Mouse (Mus musculus) heart, postnatal 0 days (tissue): ENCODE results near the gene Frmpd1. TPM values are rescaled to one million over a fixed set of nuclear protein-coding genes. Genes with fewer than 3 reads are reported as not detected.

Experiments used
- ATAC-seq: fragments of 200-750 bp; cut with Nextera tagmentation; 2 replicates; pipeline ENCODE4 v1.8.0; 2017; ENCODE audit warnings: low read depth, moderate number of reproducible peaks, moderate library complexity; ENCODE audit not compliant: insufficient read depth
- DNase-seq: peaks from one replicate; pipeline ENCODE4 v3.0.0-alpha.2; 2016; ENCODE audit warnings: low spot score
- H3K27ac ChIP-seq: fragments of 300-500 bp; sonication (generic); 2 replicates; pipeline ENCODE4 v1.5.1; 2014; ENCODE audit warnings: low read depth, mild to moderate bottlenecking
- H3K27me3 ChIP-seq: fragments of 300-500 bp; sonication (generic); 2 replicates; pipeline ENCODE4 v1.6.1; 2014; ENCODE audit warnings: low read length, mixed read lengths; ENCODE audit not compliant: control insufficient read depth, insufficient read depth
- H3K36me3 ChIP-seq: fragments of 300-500 bp; sonication (generic); replicated peaks from 2 replicates; pipeline ENCODE4 v1.6.1; 2014; ENCODE audit warnings: low read length, mixed read lengths; ENCODE audit not compliant: control insufficient read depth, insufficient read depth
- H3K4me1 ChIP-seq: fragments of 300-500 bp; sonication (generic); 2 replicates; pipeline ENCODE4 v1.6.1; 2014; ENCODE audit warnings: antibody characterized with exemption; ENCODE audit not compliant: control insufficient read depth, insufficient read depth
- H3K4me2 ChIP-seq: fragments of 300-500 bp; sonication (generic); 2 replicates; pipeline ENCODE4 v1.6.1; 2014; ENCODE audit warnings: low read depth, mild to moderate bottlenecking, low read length, moderate library complexity
- H3K4me3 ChIP-seq: fragments of 300-500 bp; sonication (generic); 2 replicates; pipeline ENCODE4 v1.5.1; 2014; ENCODE audit warnings: low read depth, low read length
- H3K9ac ChIP-seq: fragments of 300-500 bp; sonication (generic); replicated peaks from 2 replicates; pipeline ENCODE4 v1.6.1; 2014; ENCODE audit warnings: low read depth, low read length, mixed read lengths
- H3K9me3 ChIP-seq: fragments of 300-500 bp; sonication (generic); replicated peaks from 2 replicates; pipeline ENCODE4 v1.6.1; 2016; ENCODE audit warnings: low read length; ENCODE audit not compliant: control insufficient read depth
- CTCF ChIP-seq: IDR thresholded peaks from 2 replicates; pipeline ENCODE4 v1.5.1; 2016; ENCODE audit warnings: antibody characterized with exemption, control low read depth, low read depth
- EP300 ChIP-seq: IDR thresholded peaks from 2 replicates; pipeline ENCODE4 v1.6.1; 2016; ENCODE audit warnings: antibody characterized with exemption, low read depth
- WGBS: fragments of 180-500 bp; shearing (Covaris S2); extraction: QIAGEN DNeasy Blood & Tissue Kit; methylation state at CpG from one replicate; pipeline ENCODE4 v1.1.7; 2014; 5-methylcytosine and 5-hydroxymethylcytosine counted together
- polyA plus RNA-seq: library from polyadenylated mRNA; unstranded; fragments of >200 nt; fragmentation: Nextera tagmentation; extraction: Ambion mirVana; gene quantifications from 2 replicates; pipeline ENCODE4 v1.2.1, GENCODE M21; 2015
- total RNA-seq: library from RNA; depleted of rRNA; stranded (reverse); fragments of >200 nt; gene quantifications from 2 replicates; pipeline ENCODE4 v1.2.3, GENCODE M21; 2014; ENCODE audit warnings: low replicate concordance

The Frmpd1 gene
- total and polyA plus RNA-seq, 2 experiments from 2014 or later = 0.90 to 4.4 TPM

- Histone ChIP-seq H3K9me3 (no peaks in the 10 kb centered on the region), H3K4me1 (no peaks in the 10 kb centered on the region), H3K36me3 (no peaks in the 10 kb centered on the region), H3K9ac (no peak overlapping the region), H3K4me2 (no peak overlapping the region), H3K27me3 (no peaks in the 10 kb centered on the region), H3K27ac (no peak overlapping the region), H3K4me3 (no peak overlapping the region)
- 87% methylated on average over 9 of the region's 9 CpGs for WGBS
- DNase-seq (no peak), ATAC-seq (no peak)
- no peak for TF ChIP-seq EP300
- no peak for TF ChIP-seq CTCF
These were observed 13.3 kb upstream of the Frmpd1 start for GRCm38 (mm10) chr4:45171340-45171739.

- WGBS = 21% methylated on average over 13 of the region's 13 CpGs
- TF ChIP-seq CTCF = no peak
- no peak for TF ChIP-seq EP300
These were observed 706 bp upstream of the Frmpd1 start for GRCm38 (mm10) chr4:45183818-45184520.

GRCm38 (mm10) chr4:45185331-45185669 lies 625 bp downstream of the Frmpd1 start:
- Histone ChIP-seq H3K9me3 (no peaks in the 10 kb centered on the region), H3K36me3 (no peaks in the 10 kb centered on the region), H3K4me1 (peaks cover 6% of the 10 kb centered on the region), H3K27me3 (peaks cover 14% of the 10 kb centered on the region; the same call in 1 of the 2 replicates), H3K4me2 (peak overlapping the region; percentile 99), H3K4me3 (peak overlapping the region; percentile 72), H3K27ac (no peak overlapping the region), H3K9ac (peak overlapping the region; percentile 61)
- no peak for DNase-seq
- ATAC-seq = no peak; the same call in 1 of the 2 replicates
- TF ChIP-seq EP300 (no peak), CTCF (no peak)
- WGBS = 4% methylated on average over 10 of the region's 10 CpGs

More at GRCm38 (mm10) chr4:45183818-45184520, 706 bp upstream of the Frmpd1 start:
- DNase-seq (no peak), ATAC-seq (no peak; the same call in 1 of the 2 replicates)
- H3K4me2 ChIP-seq = peak overlapping the region; percentile 99
- H3K9ac ChIP-seq = peak overlapping the region; percentile 61; the same call in 1 of the 2 replicates
- peaks cover 14% of the 10 kb centered on the region; the same call in 1 of the 2 replicates for H3K27me3 ChIP-seq
- H3K4me1 ChIP-seq = peaks cover 6% of the 10 kb centered on the region
- H3K4me3 ChIP-seq = peak overlapping the region; percentile 72
- peak overlapping the region; percentile 39; the same call in 1 of the 2 replicates for H3K27ac ChIP-seq
- H3K9me3 ChIP-seq = no peaks in the 10 kb centered on the region
- H3K36me3 ChIP-seq = no peaks in the 10 kb centered on the region

GRCm38 (mm10) chr4:45198296-45198695 lies 13.6 kb downstream of the Frmpd1 start:
- no peak for DNase-seq
- Histone ChIP-seq H3K9me3 (no peaks in the 10 kb centered on the region), H3K9ac (no peak overlapping the region), H3K27ac (no peak overlapping the region), H3K36me3 (no peaks in the 10 kb centered on the region), H3K4me3 (no peak overlapping the region), H3K4me1 (no peaks in the 10 kb centered on the region), H3K27me3 (no peaks in the 10 kb centered on the region), H3K4me2 (no peak overlapping the region)
- WGBS = 63% methylated on average over 3 of the region's 3 CpGs
- TF ChIP-seq EP300 (no peak), CTCF (no peak)
- ATAC-seq = no peak

GRCm38 (mm10) chr4:45203283-45203682 lies 18.6 kb downstream of the Frmpd1 start:
- H3K27me3 ChIP-seq = no peaks in the 10 kb centered on the region
- H3K27ac ChIP-seq = no peak overlapping the region
- DNase-seq (no peak), ATAC-seq (no peak)
- no peak overlapping the region for H3K9ac ChIP-seq
- H3K4me1 ChIP-seq = no peaks in the 10 kb centered on the region
- no peaks in the 10 kb centered on the region for H3K36me3 ChIP-seq
- WGBS = 90% methylated on average over 7 of the region's 7 CpGs
- H3K4me2 ChIP-seq = no peak overlapping the region
- H3K9me3 ChIP-seq = no peaks in the 10 kb centered on the region
- no peak for TF ChIP-seq CTCF
- TF ChIP-seq EP300 = no peak
- no peak overlapping the region for H3K4me3 ChIP-seq

GRCm38 (mm10) chr4:45207444-45207843 lies 22.8 kb downstream of the Frmpd1 start:
- H3K9ac ChIP-seq = no peak overlapping the region
- no peaks in the 10 kb centered on the region for H3K27me3 ChIP-seq
- no peaks in the 10 kb centered on the region for H3K9me3 ChIP-seq
- no peak overlapping the region for H3K4me3 ChIP-seq
- ATAC-seq = no peak
- TF ChIP-seq CTCF = no peak
- TF ChIP-seq EP300 = no peak
- no peaks in the 10 kb centered on the region for H3K4me1 ChIP-seq
- H3K36me3 ChIP-seq = no peaks in the 10 kb centered on the region
- no peak overlapping the region for H3K27ac ChIP-seq
- DNase-seq = no peak
- WGBS = 31% methylated on average over 4 of the region's 4 CpGs
- H3K4me2 ChIP-seq = no peak overlapping the region
